Mouse (Mus musculus): Measurements from ENCODE around the gene Olfr692. TPM values are rescaled to one million over a fixed set of nuclear protein-coding genes. Genes with fewer than 3 reads are reported as not detected.
A peak's percentile ranks its signal among the peaks of the same experiment; 100 is the strongest.
"Not testable (repeated sequence)": the region's sequence is repeated elsewhere in the genome, so short reads cannot be mapped to it uniquely, and the experiment has no call there.

The Olfr692 gene
- polyA plus RNA-seq (2014; fragmentation: Nextera tagmentation; extraction: Ambion mirVana), result not detected in 2 replicates

DNA sequence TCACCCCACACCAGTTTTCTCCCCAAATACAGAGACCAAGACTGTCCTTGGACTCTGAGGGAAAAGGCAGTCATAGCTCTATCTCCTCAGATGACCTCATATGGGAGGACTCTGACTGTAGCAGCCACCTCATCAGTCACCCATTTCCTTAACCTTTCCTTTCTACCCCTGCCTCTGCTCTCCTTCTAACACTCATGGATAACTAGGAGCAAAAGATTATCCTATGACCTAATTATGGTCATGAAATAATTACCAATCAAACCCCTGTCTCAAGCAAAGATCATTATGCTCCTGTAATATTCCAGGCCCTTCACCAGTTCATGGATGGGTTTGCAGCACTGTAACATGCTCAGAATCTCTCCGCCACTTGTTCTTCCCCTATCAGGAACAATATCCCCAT lies at the start of gene Olfr692:
TSS of gene Olfr692 (plus strand) at position 301 of the 400 bp plus-strand sequence.
- 100% methylated on average over 1 of the region's 1 CpGs for WGBS
- H3K9me3 ChIP-seq (replicated peaks; ENCODE audit: control insufficient read depth, low read length), result no peaks in the 10 kb centered on the region

DNA sequence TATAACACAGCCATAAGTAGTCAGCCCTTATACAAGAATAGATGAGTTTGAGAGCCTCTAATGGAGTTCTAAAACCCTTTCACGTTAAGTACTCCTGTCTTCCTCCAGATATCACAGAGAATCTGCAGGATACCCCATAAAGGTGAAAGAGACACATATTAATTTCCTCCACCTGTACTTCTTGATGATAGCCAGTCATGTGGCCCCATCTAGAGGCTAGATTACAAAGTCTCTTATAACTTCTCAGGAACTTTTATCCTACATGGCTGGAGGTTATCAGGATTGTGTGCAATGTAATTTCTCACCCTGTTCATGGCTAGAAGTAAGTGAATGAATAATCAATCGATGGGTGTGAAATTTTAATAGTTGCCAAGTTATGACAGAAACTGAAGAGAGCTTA lies 42.7 kb upstream of the Olfr692 start:
- ATAC-seq, result no peak
- Histone ChIP-seq H3K9ac (ENCODE audit: low read length) (no peak overlapping the region), H3K27me3 (replicated peaks; ENCODE audit: control insufficient read depth, insufficient read depth, low read length) (no peaks in the 10 kb centered on the region), H3K9me3 (replicated peaks; ENCODE audit: control insufficient read depth, low read length) (no peaks in the 10 kb centered on the region), H3K27ac (ENCODE audit: low read depth, low read length) (no peak overlapping the region), H3K4me3 (ENCODE audit: low read depth, low read length) (no peak overlapping the region), H3K4me2 (ENCODE audit: low read length) (no peak overlapping the region), H3K36me3 (ENCODE audit: control insufficient read depth, insufficient read depth, low read length) (no peaks in the 10 kb centered on the region), H3K4me1 (ENCODE audit: control insufficient read depth, insufficient read depth, low read length) (no peaks in the 10 kb centered on the region)
- DNase-seq (ENCODE audit: low spot score), result no peak
- 84% methylated on average over 2 of the region's 2 CpGs for WGBS

More for the DNA sequence above, at the start of gene Olfr692:
- Histone ChIP-seq H3K36me3 (ENCODE audit: control insufficient read depth, insufficient read depth, low read length) (peaks cover 8% of the 10 kb centered on the region; the same call in 1 of the 2 replicates), H3K27me3 (replicated peaks; ENCODE audit: control insufficient read depth, insufficient read depth, low read length) (no peaks in the 10 kb centered on the region), H3K4me3 (ENCODE audit: low read depth, low read length) (no peak within 1 kb of the TSS), H3K9ac (ENCODE audit: low read length) (no peak within 1 kb of the TSS), H3K4me1 (ENCODE audit: control insufficient read depth, insufficient read depth, low read length) (no peaks in the 10 kb centered on the region), H3K27ac (ENCODE audit: low read depth, low read length) (no peak within 1 kb of the TSS), H3K4me2 (ENCODE audit: low read length) (no peak within 1 kb of the TSS)
- ATAC-seq (no peak), DNase-seq (ENCODE audit: low spot score) (no peak)

DNA sequence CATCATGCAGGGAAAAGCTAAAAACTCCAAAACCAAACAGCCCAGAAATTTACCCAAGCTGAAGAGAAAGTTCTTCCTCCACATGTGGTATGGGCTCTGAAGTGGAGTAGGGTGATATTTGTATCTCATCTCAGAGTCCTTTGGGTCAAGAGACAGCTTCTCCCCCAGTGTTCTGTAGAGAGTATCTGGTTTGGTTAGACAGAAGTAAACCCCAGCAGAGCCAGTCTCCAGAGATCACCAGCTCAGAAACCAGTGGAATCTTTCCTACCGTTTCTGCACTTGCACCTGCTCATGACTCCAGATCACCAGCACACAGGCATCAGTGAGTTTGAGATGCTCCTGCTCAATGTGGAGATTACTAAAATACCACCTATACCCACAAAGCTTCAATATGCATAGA lies 34.0 kb upstream of the Olfr692 start, which contains the start of gene Olfr690:
TSS of gene Olfr690 (minus strand) at position 101 of the 400 bp plus-strand sequence.
- Histone ChIP-seq H3K4me2 (ENCODE audit: low read length) (no peak within 1 kb of the TSS), H3K9me3 (replicated peaks; ENCODE audit: control insufficient read depth, low read length) (no peaks in the 10 kb centered on the region), H3K27me3 (replicated peaks; ENCODE audit: control insufficient read depth, insufficient read depth, low read length) (no peaks in the 10 kb centered on the region), H3K4me1 (ENCODE audit: control insufficient read depth, insufficient read depth, low read length) (no peaks in the 10 kb centered on the region), H3K27ac (ENCODE audit: low read depth, low read length) (no peak within 1 kb of the TSS), H3K36me3 (ENCODE audit: control insufficient read depth, insufficient read depth, low read length) (no peaks in the 10 kb centered on the region), H3K9ac (ENCODE audit: low read length) (no peak within 1 kb of the TSS), H3K4me3 (ENCODE audit: low read depth, low read length) (no peak within 1 kb of the TSS)
- DNase-seq (ENCODE audit: low spot score), result no peak
- 96% methylated on average over 1 of the region's 1 CpGs for WGBS
- ATAC-seq, result no peak

DNA sequence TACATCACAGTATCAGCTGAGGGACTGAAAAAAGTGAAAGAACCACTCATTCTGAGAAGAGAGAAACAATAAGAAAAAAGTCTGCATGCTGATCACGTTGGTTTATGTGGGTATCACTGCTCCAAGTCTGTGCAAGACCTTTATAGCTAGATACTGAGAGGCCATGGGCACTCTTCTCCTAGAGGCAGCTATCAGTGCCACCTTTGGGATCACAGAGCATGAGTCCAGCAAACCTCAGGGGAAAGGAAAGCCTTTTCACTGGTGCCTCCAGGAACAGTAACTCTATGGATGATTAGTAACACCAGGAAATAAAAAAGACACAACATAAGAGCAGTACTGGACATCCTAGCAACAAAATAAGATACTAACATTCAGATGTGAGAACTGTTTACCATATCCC lies 25.9 kb upstream of the Olfr692 start, which contains the start of gene Olfr691:
TSS of gene Olfr691 (minus strand) at position 101 of the 400 bp plus-strand sequence.
- no peak for DNase-seq (ENCODE audit: low spot score)
- WGBS, result 43% methylated on average over 1 of the region's 1 CpGs
- Histone ChIP-seq H3K4me2 (ENCODE audit: low read length) (no peak within 1 kb of the TSS), H3K9ac (ENCODE audit: low read length) (no peak within 1 kb of the TSS), H3K27ac (ENCODE audit: low read depth, low read length) (no peak within 1 kb of the TSS), H3K4me1 (ENCODE audit: control insufficient read depth, insufficient read depth, low read length) (no peaks in the 10 kb centered on the region), H3K27me3 (replicated peaks; ENCODE audit: control insufficient read depth, insufficient read depth, low read length) (no peaks in the 10 kb centered on the region), H3K4me3 (ENCODE audit: low read depth, low read length) (no peak within 1 kb of the TSS), H3K9me3 (replicated peaks; ENCODE audit: control insufficient read depth, low read length) (no peaks in the 10 kb centered on the region), H3K36me3 (ENCODE audit: control insufficient read depth, insufficient read depth, low read length) (no peaks in the 10 kb centered on the region)
- ATAC-seq, result no peak

DNA sequence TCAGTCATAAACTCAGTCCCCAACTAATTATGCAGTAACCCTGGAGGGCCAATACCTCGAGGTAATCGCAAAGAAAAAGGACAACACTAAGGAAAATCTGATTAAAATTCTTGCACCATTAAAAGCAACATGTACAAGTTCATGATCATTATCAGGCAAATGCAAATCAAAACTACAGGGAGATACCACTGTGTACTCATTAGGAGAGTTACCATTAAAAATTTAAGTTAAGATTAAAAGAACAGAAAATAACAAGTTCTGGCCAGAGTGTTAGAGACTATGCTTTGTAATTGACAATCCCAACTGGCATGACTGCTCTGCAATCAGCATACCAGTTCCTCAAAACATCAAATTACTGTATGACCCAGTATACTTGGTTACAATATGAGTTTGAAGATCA lies 25.3 kb upstream of the Olfr692 start:
- no peaks in the 10 kb centered on the region for H3K36me3 ChIP-seq (ENCODE audit: control insufficient read depth, insufficient read depth, low read length)
- 72% methylated on average over 2 of the region's 2 CpGs for WGBS
- no peaks in the 10 kb centered on the region for H3K27me3 ChIP-seq (replicated peaks; ENCODE audit: control insufficient read depth, insufficient read depth, low read length)
- no peak overlapping the region for H3K4me3 ChIP-seq (ENCODE audit: low read depth, low read length)
- no peak for ATAC-seq
- DNase-seq (ENCODE audit: low spot score), result no peak
- H3K4me1 ChIP-seq (ENCODE audit: control insufficient read depth, insufficient read depth, low read length), result no peaks in the 10 kb centered on the region
- no peak overlapping the region for H3K27ac ChIP-seq (ENCODE audit: low read depth, low read length)
- H3K9me3 ChIP-seq (replicated peaks; ENCODE audit: control insufficient read depth, low read length), result no peaks in the 10 kb centered on the region
- no peak overlapping the region for H3K9ac ChIP-seq (ENCODE audit: low read length)
- H3K4me2 ChIP-seq (ENCODE audit: low read length), result no peak overlapping the region

DNA sequence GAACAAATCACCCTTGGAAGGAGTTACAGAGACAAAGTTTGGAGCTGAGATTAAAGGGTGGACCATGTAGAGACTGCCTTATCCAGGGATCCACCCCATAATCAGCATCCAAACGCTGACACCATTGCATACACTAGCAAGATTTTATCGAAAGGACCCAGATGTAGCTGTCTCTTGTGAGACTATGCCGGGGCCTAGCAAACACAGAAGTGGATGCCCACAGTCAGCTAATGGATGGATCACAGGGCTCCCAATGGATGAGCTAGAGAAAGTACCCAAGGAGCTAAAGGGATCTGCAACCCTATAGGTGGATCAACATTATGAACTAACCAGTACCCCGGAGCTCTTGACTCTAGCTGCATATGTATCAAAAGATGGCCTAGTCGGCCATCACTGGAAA lies 12.0 kb upstream of the Olfr692 start:
- not testable (repeated sequence) for H3K4me2 ChIP-seq (ENCODE audit: low read length); H3K4me1 ChIP-seq (ENCODE audit: control insufficient read depth, insufficient read depth, low read length); H3K4me3 ChIP-seq (ENCODE audit: low read depth, low read length); H3K9me3 ChIP-seq (replicated peaks; ENCODE audit: control insufficient read depth, low read length); H3K36me3 ChIP-seq (ENCODE audit: control insufficient read depth, insufficient read depth, low read length); H3K27ac ChIP-seq (ENCODE audit: low read depth, low read length); DNase-seq (ENCODE audit: low spot score); H3K9ac ChIP-seq (ENCODE audit: low read length); H3K27me3 ChIP-seq (replicated peaks; ENCODE audit: control insufficient read depth, insufficient read depth, low read length); ATAC-seq
- WGBS, result no CpG with 5 or more reads among the region's 5 CpGs

DNA sequence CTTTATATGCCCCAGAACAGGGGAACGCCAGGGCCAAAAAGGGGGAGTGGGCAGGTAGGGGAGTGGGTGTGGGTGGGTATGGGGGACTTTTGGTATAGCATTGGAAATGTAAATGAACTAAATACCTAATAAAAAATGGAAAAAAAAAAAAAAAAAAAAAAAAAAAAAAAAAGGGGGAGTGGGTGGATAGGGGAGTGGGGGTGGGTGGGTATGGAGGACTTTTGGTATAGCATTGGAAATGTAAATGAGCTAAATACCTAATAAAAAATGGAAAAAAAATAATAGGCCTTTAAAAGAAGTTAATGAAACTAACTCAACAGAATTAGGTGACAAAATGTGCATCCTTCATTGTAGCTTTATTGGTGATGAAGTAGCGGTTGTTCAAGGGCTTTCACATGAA lies 11.5 kb upstream of the Olfr692 start:
- not testable (repeated sequence) for H3K9me3 ChIP-seq (replicated peaks; ENCODE audit: control insufficient read depth, low read length); H3K4me2 ChIP-seq (ENCODE audit: low read length); H3K9ac ChIP-seq (ENCODE audit: low read length); DNase-seq (ENCODE audit: low spot score); H3K4me1 ChIP-seq (ENCODE audit: control insufficient read depth, insufficient read depth, low read length); H3K27me3 ChIP-seq (replicated peaks; ENCODE audit: control insufficient read depth, insufficient read depth, low read length); H3K4me3 ChIP-seq (ENCODE audit: low read depth, low read length); H3K36me3 ChIP-seq (ENCODE audit: control insufficient read depth, insufficient read depth, low read length); H3K27ac ChIP-seq (ENCODE audit: low read depth, low read length)
- ATAC-seq, result peak; percentile 66; the same call in 1 of the 2 replicates
- 91% methylated on average over 1 of the region's 2 CpGs for WGBS

DNA sequence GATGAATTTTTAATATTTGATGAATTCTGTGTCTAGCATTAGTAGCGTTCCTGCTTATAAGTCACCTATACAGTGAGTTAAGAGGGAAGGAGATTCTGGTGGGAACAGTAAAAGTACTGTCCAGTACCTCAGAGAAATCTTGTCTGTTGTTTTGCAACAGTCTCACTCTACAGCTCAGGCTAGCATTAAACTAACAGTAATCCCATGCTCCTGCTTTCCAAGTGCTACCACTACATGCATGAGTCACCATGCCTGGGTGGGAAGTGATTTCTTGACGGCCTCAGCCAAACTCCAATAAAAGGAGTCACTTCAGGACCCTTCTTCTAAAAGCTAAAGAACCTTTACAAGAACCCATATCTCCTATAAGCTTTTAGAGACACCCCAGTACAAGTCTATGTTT lies 6.3 kb upstream of the Olfr692 start:
- Histone ChIP-seq H3K9ac (ENCODE audit: low read length) (no peak overlapping the region), H3K4me1 (ENCODE audit: control insufficient read depth, insufficient read depth, low read length) (no peaks in the 10 kb centered on the region), H3K9me3 (replicated peaks; ENCODE audit: control insufficient read depth, low read length) (no peaks in the 10 kb centered on the region), H3K4me3 (ENCODE audit: low read depth, low read length) (no peak overlapping the region), H3K4me2 (ENCODE audit: low read length) (no peak overlapping the region), H3K27ac (ENCODE audit: low read depth, low read length) (no peak overlapping the region), H3K27me3 (replicated peaks; ENCODE audit: control insufficient read depth, insufficient read depth, low read length) (no peaks in the 10 kb centered on the region), H3K36me3 (ENCODE audit: control insufficient read depth, insufficient read depth, low read length) (no peaks in the 10 kb centered on the region)
- DNase-seq (ENCODE audit: low spot score) (no peak), ATAC-seq (no peak)
- 85% methylated on average over 2 of the region's 2 CpGs for WGBS

DNA sequence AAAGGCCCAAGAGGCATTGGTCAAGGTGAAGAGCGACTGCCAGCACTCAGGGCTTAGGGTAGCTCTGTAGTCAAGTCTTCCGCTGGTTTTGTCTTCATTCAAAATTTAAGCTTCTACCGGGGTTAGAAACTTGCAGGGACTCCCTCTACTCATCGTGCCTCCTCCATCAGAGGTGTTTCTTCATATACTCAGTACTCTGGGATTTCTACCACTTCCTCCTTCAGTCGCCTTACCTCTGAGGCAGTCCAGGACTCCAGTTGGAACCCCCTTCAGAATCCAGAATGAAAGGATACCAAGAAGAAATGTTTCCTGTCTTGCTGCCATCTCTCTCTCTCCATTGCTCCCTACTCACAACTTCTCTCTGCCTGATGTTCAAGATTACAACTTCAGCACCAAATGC lies 762 bp upstream of the Olfr692 start:
- H3K4me3 ChIP-seq (ENCODE audit: low read depth, low read length), result no peak overlapping the region
- ATAC-seq (no peak), DNase-seq (ENCODE audit: low spot score) (no peak)
- no peaks in the 10 kb centered on the region for H3K27me3 ChIP-seq (replicated peaks; ENCODE audit: control insufficient read depth, insufficient read depth, low read length)
- no peaks in the 10 kb centered on the region for H3K4me1 ChIP-seq (ENCODE audit: control insufficient read depth, insufficient read depth, low read length)
- WGBS, result 91% methylated on average over 5 of the region's 5 CpGs
- no peak overlapping the region for H3K9ac ChIP-seq (ENCODE audit: low read length)
- H3K36me3 ChIP-seq (ENCODE audit: control insufficient read depth, insufficient read depth, low read length), result peaks cover 4% of the 10 kb centered on the region; the same call in 1 of the 2 replicates
- H3K27ac ChIP-seq (ENCODE audit: low read depth, low read length), result no peak overlapping the region
- no peak overlapping the region for H3K4me2 ChIP-seq (ENCODE audit: low read length)
- no peaks in the 10 kb centered on the region for H3K9me3 ChIP-seq (replicated peaks; ENCODE audit: control insufficient read depth, low read length)

Measured in forebrain, embryonic 14.5 days (tissue).